Mouse (Mus musculus) cerebellum, adult 2 months (tissue): ENCODE data around the gene Gm21060. TPM values are rescaled to one million over a fixed set of nuclear protein-coding genes. Genes with fewer than 3 reads are reported as not detected.
"Not testable (repeated sequence)": the region's sequence is repeated elsewhere in the genome, so short reads cannot be mapped to it uniquely, and the experiment has no call there.

Experiments used
- DNase-seq, 2 experiments: peaks; one replicate each; pipeline ENCODE4 v3.0.0; 2021
- H3K27ac ChIP-seq: fragments of 200-500 bp; 2 replicates; pipeline ENCODE4 v1.5.1; 2012; ENCODE audit warnings: low read length, control low read depth, inconsistent platforms; ENCODE audit not compliant: insufficient read depth
- H3K27me3 ChIP-seq: fragments of 200-500 bp; 2 replicates; pipeline ENCODE4 v1.6.1; 2012; ENCODE audit warnings: inconsistent platforms, mild to moderate bottlenecking, low read length, moderate library complexity; ENCODE audit not compliant: control insufficient read depth, insufficient read depth
- H3K4me1 ChIP-seq: fragments of 200-500 bp; 2 replicates; pipeline ENCODE4 v1.6.1; 2011; ENCODE audit warnings: low read length; ENCODE audit not compliant: control insufficient read depth, insufficient read depth
- H3K4me3 ChIP-seq: fragments of 200-500 bp; replicated peaks from 2 replicates; pipeline ENCODE3; 2011; ENCODE audit warnings: mild to moderate bottlenecking, low read depth, low read length, control low read depth; ENCODE audit not compliant: insufficient read depth
- CTCF ChIP-seq: fragments of 200-500 bp; IDR thresholded peaks from 2 replicates; pipeline ENCODE4 v1.5.1; 2011; ENCODE audit warnings: low read depth, mild to moderate bottlenecking, control low read depth, low read length, moderate library complexity, borderline replicate concordance; ENCODE audit not compliant: insufficient read depth
- POLR2A ChIP-seq: fragments of 200-500 bp; IDR thresholded peaks from 2 replicates; pipeline ENCODE4 v1.6.1; 2011; ENCODE audit warnings: low read length, control low read depth, borderline replicate concordance; ENCODE audit not compliant: insufficient read depth
- WGBS: fragments of 180-500 bp; shearing (Covaris S2); methylation state at CpG from one replicate; pipeline ENCODE4 v1.1.7; 2018; 5-methylcytosine and 5-hydroxymethylcytosine counted together
- polyA plus RNA-seq: library from polyadenylated mRNA; depleted of rRNA; stranded (reverse); fragments of >200 nt; gene quantifications from 2 replicates; pipeline ENCODE4 v1.2.3, GENCODE M21; 2012; rRNA removed

Gene Gm21060
- polyA plus RNA-seq, 1 experiment = not detected

DNA sequence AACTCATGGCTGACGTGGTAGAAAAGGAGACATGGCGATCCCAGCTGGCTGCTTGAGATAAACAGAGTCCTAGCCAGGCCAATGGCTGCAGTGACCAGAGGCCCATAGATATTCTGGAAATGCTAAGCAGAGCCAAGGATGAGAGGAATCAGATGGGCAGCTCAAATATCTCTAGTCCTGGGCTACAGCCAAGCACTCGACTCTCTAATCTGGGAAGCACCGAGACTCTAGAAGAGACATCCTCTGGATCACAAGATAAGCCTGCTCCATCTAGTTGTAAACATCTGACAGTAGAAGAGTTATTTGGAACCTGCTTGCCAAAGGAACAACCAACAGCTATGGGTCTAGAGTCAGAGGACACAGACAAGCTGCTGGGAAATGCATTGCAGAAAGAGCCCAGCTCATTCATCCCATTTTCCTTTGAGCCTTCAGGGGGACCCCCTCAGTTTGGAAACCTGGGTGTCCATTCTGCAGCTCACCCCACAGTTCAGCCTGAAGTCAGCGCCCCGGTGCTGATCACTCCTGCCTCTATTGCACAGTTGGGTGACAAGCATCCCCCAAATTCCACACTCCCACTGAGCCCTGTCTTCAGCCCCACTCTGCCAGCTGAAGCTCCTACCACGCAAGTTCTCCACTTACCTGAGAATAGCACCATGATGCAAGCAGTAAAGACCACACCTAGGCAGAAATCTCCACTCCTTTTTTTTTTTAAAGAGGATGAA, 40.5 kb downstream of the Gm21060 start:
- TF ChIP-seq POLR2A (no peak), CTCF (no peak)
- WGBS = 86% methylated on average over 7 of the region's 7 CpGs
- H3K4me1 ChIP-seq = no peaks in the 10 kb centered on the region
- H3K4me3 ChIP-seq = no peak overlapping the region
- H3K27me3 ChIP-seq = no peaks in the 10 kb centered on the region
- no peak for DNase-seq
- no peak overlapping the region for H3K27ac ChIP-seq

DNA sequence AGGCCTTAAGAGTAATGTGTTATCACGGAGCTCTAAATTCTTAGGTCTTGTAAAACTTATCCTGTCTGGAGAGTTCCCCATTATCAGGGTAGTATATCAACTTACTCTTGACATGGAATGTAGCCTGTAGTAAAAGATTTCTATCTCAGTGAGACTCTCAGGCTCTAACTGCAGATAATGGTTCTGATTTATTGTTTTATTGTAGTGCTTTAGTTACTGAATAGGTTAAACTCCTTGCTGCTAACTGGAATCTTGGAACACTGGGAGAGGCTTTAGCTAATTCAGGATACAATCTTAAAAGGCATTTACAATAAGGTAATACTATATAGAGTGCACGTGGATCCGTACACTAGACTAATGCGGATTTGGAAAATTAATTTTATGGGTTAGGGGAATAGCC, 49.5 kb downstream of the Gm21060 start:
- 90% methylated on average over 4 of the region's 4 CpGs for WGBS
- H3K4me1 ChIP-seq, H3K27ac ChIP-seq, H3K27me3 ChIP-seq, DNase-seq, H3K4me3 ChIP-seq: not testable (repeated sequence)

Other genes with a start within 250 kb of the Gm21060 start
- 28.6 and 29.8 TPM in 2 replicates for gene Zfp950, start 156.2 kb downstream of the Gm21060 start, polyA plus RNA-seq
- gene Gm7102, start 120.8 kb downstream of the Gm21060 start, polyA plus RNA-seq = 0.07 TPM in 1 of 2 replicates, not detected in the other
- gene Gm6020, start 113.2 kb downstream of the Gm21060 start, polyA plus RNA-seq = not detected in 2 replicates
- gene Csf2ra, start 68.6 kb downstream of the Gm21060 start, polyA plus RNA-seq = 94.3 and 103 TPM in 2 replicates